Mouse (Mus musculus) heart, postnatal 0 days (tissue): ENCODE results near the gene Nap1l4.

Experiments
- CTCF ChIP-seq: IDR thresholded peaks from 2 replicates; pipeline ENCODE4 v1.5.1; 2016; ENCODE audit warnings: antibody characterized with exemption, control low read depth, low read depth
- EP300 ChIP-seq: IDR thresholded peaks from 2 replicates; pipeline ENCODE4 v1.6.1; 2016; ENCODE audit warnings: antibody characterized with exemption, low read depth

- peak; percentile 66 for TF ChIP-seq CTCF
- TF ChIP-seq EP300: no peak
Observed at GRCm38 (mm10) chr7:143480498-143480897, 68.4 kb downstream of the Nap1l4 start.
